ENCODE assay signal across 22 mouse cellular contexts in the genomic region with DNA sequence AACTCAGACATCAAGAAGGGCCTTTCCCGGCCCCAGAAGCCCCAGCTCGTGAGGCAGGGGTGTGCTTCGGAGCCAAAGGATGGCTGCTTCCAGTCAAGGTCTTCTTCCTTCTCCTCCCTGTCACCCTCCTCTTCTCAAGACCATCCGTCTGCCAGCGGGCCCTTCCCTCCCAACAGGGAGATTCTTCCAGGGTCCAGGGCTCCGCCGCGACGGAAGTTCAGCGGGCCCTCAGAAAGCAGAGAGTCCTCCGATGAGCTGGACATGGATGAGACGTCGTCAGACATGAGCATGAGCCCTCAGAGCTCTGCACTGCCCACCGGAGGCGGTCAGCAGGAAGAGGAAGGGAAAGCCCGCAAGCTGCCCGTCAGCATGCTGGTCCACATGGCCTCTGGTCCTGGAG.
"Had no signal": no experiment of that assay in that cellular context is flagged by ENCODE, and none has a peak within 500 bp of the region (broad histone marks: within the 10 kb centered on the region; RNA-seq: fewer than 3 reads in every experiment).

No protein-coding gene starts in this region.

- H3K27me3 ChIP-seq: kidney, embryonic 15.5 days; liver, embryonic 12.5 days; liver, embryonic 15.5 days; lung, embryonic 15.5 days; megakaryocyte, embryonic 14.5 days; midbrain, embryonic 13.5 days; neural tube, embryonic 13.5 days had no signal

- H3K9me3 ChIP-seq: kidney, embryonic 15.5 days; limb, embryonic 10.5 days; limb, embryonic 13.5 days; liver, embryonic 12.5 days; liver, embryonic 15.5 days; lung, embryonic 15.5 days; midbrain, embryonic 10.5 days; midbrain, embryonic 13.5 days; neural tube, embryonic 13.5 days had no signal

- H3K27ac ChIP-seq: kidney, embryonic 15.5 days; limb, embryonic 10.5 days; limb, embryonic 13.5 days; liver, embryonic 12.5 days; liver, embryonic 15.5 days; lung, embryonic 15.5 days; midbrain, embryonic 10.5 days; midbrain, embryonic 13.5 days; neural tube, embryonic 13.5 days had no signal

- DNase-seq: kidney, adult 8-10 months; kidney, postnatal 10 days; layer of hippocampus, adult 9-11 months; liver; lung, adult 18-20 months; lung, postnatal 10 days; lung, postnatal 36 days; thymus, adult 2 months; thymus, postnatal 14 days; thymus, postnatal 4 days had no signal

- ATAC-seq: liver, embryonic 12.5 days; midbrain, embryonic 13.5 days; midbrain, embryonic 16.5 days had no signal

- H3K4me3 ChIP-seq: kidney, embryonic 15.5 days; limb, embryonic 10.5 days; limb, embryonic 13.5 days; liver, embryonic 12.5 days; liver, embryonic 15.5 days; lung, embryonic 15.5 days; megakaryocyte, embryonic 14.5 days; midbrain, embryonic 10.5 days; midbrain, embryonic 13.5 days; myocyte; neural tube, embryonic 13.5 days had no signal

- H3K4me1 ChIP-seq: kidney, embryonic 15.5 days; limb, embryonic 10.5 days; limb, embryonic 13.5 days; liver, embryonic 12.5 days; liver, embryonic 15.5 days; lung, embryonic 15.5 days; megakaryocyte, embryonic 14.5 days; midbrain, embryonic 10.5 days; midbrain, embryonic 13.5 days; neural tube, embryonic 13.5 days had no signal

- H3K9ac ChIP-seq: kidney, embryonic 15.5 days; limb, embryonic 13.5 days; liver, embryonic 12.5 days; liver, embryonic 15.5 days; lung, embryonic 15.5 days; midbrain, embryonic 13.5 days; neural tube, embryonic 13.5 days had no signal

- H3K4me2 ChIP-seq: kidney, embryonic 15.5 days; limb, embryonic 13.5 days; liver, embryonic 12.5 days; liver, embryonic 15.5 days; lung, embryonic 15.5 days; midbrain, embryonic 13.5 days; neural tube, embryonic 13.5 days had no signal

- H3K36me3 ChIP-seq: limb, embryonic 10.5 days; liver, embryonic 12.5 days; liver, embryonic 15.5 days had no signal
